Mouse (Mus musculus) cortical plate, adult 2 months (tissue): ENCODE data around the gene Zfp644. TPM values are rescaled to one million over a fixed set of nuclear protein-coding genes. Genes with fewer than 3 reads are reported as not detected.

Experiments
- H3K27ac ChIP-seq: fragments of 200-500 bp; 2 replicates; pipeline ENCODE4 v1.5.1; 2012; ENCODE audit warnings: low read length, control low read depth, inconsistent platforms; ENCODE audit not compliant: insufficient read depth
- H3K4me1 ChIP-seq: fragments of 200-500 bp; 2 replicates; pipeline ENCODE4 v1.6.1; 2011; ENCODE audit warnings: low read length; ENCODE audit not compliant: control insufficient read depth, insufficient read depth
- H3K4me3 ChIP-seq: fragments of 200-500 bp; 2 replicates; pipeline ENCODE4 v1.5.1; 2011; ENCODE audit warnings: mild to moderate bottlenecking, low read length, control low read depth; ENCODE audit not compliant: insufficient read depth
- CTCF ChIP-seq: fragments of 200-500 bp; IDR thresholded peaks from 2 replicates; pipeline ENCODE4 v1.5.1; 2011; ENCODE audit warnings: mild to moderate bottlenecking, control low read depth, low read length; ENCODE audit not compliant: insufficient read depth; ENCODE audit errors: extremely low read depth
- POLR2A ChIP-seq: fragments of 200-500 bp; IDR thresholded peaks from 2 replicates; pipeline ENCODE4 v1.6.1; 2011; ENCODE audit warnings: mild to moderate bottlenecking, low read length, control low read depth; ENCODE audit not compliant: insufficient read depth; ENCODE audit errors: extremely low read depth
- polyA plus RNA-seq: library from polyadenylated mRNA; depleted of rRNA; stranded (reverse); fragments of >200 nt; gene quantifications from 2 replicates; pipeline ENCODE4 v1.2.3, GENCODE M21; 2012

Gene Zfp644
- polyA plus RNA-seq, 1 experiment = 41.2 TPM

DNA sequence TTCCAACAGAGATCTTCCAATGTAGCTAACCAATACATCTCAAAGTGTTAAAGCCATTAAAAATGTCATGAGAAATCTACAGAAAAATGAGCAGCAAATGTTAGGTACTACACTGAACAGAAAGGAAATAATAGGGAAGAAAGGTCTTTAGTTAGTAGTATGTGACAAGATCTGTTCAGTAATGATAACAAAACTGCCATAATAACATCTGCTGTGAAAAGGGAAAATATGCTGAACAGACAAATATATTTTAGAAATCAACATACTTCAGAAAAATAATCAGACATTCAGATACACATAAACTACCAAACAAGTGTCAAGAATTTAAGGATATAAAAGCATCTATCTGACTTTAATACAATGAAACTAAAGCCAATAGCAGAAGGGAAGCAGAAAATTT, 24.5 kb downstream of the Zfp644 start:
- Histone ChIP-seq H3K4me1 (no peaks in the 10 kb centered on the region; the same call in 1 of the 2 replicates), H3K4me3 (no peak overlapping the region), H3K27ac (no peak overlapping the region)
- TF ChIP-seq POLR2A (no peak), CTCF (no peak)

- H3K4me3 ChIP-seq = no peak overlapping the region
- TF ChIP-seq CTCF = no peak
- H3K4me1 ChIP-seq = no peaks in the 10 kb centered on the region; the same call in 1 of the 2 replicates
- H3K27ac ChIP-seq = no peak overlapping the region
These were observed 25.2 kb downstream of the Zfp644 start for GRCm38 (mm10) chr5:106671893-106672292.

- H3K27ac ChIP-seq = no peak overlapping the region
- H3K4me1 ChIP-seq = peaks cover 1% of the 10 kb centered on the region; the same call in 1 of the 2 replicates
- TF ChIP-seq POLR2A = no peak
- no peak for TF ChIP-seq CTCF
- no peak overlapping the region for H3K4me3 ChIP-seq
These were observed 32.2 kb downstream of the Zfp644 start for GRCm38 (mm10) chr5:106664910-106665309.

DNA sequence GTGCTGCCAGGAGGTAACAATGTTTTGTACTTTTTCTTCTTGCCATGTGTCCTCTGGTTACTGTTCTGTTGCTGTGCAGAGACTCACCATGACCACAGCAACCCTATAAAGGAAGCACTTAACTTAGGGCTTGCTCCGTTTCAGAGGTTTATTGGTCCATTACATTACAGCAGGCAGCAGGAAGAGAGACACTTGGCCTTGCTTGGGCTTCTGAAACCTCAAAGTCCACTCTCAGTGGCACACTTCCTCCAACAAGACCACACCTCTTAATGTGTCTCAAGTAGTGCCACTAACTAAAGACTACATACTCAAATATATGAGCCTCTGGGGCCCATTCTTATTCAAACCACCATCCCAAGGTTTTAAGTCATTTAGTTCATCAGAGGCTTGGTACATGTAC, 36.2 kb downstream of the Zfp644 start:
- TF ChIP-seq POLR2A (no peak), CTCF (no peak)
- Histone ChIP-seq H3K27ac (no peak overlapping the region), H3K4me1 (peaks cover 1% of the 10 kb centered on the region; the same call in 1 of the 2 replicates), H3K4me3 (no peak overlapping the region)

GRCm38 (mm10) chr5:106652790-106653328, 44.2 kb downstream of the Zfp644 start:
- TF ChIP-seq CTCF (no peak), POLR2A (no peak)
- no peaks in the 10 kb centered on the region; the same call in 1 of the 2 replicates for H3K4me1 ChIP-seq
- no peak overlapping the region for H3K27ac ChIP-seq
- no peak overlapping the region for H3K4me3 ChIP-seq

DNA sequence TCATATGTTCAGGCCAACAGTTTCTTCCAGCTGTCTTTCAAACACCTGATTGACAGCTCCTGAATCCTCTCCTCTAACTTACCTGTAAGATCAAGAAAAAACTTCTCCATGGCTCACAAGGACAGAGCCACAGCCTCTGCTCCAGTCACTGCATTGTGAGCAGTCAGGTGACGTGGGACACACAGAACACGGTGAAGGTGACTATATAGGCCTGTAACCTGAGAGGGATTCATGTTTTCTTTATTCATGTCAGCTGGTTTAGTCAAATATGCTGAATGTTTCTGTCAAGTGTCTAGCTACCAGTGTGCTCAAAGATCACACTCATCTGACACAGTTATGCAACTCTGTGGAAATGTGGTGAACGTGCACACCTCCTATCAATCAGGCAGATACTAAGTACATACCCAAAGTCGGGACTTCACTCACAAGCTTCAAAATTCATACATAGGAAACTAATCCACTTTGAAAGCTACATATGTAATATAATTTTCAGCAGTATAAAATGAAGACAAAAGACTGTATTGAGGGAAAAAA, 44.8 kb downstream of the Zfp644 start:
- H3K27ac ChIP-seq = no peak overlapping the region
- H3K4me1 ChIP-seq = no peaks in the 10 kb centered on the region; the same call in 1 of the 2 replicates
- no peak for TF ChIP-seq CTCF
- no peak for TF ChIP-seq POLR2A
- no peak overlapping the region for H3K4me3 ChIP-seq

DNA sequence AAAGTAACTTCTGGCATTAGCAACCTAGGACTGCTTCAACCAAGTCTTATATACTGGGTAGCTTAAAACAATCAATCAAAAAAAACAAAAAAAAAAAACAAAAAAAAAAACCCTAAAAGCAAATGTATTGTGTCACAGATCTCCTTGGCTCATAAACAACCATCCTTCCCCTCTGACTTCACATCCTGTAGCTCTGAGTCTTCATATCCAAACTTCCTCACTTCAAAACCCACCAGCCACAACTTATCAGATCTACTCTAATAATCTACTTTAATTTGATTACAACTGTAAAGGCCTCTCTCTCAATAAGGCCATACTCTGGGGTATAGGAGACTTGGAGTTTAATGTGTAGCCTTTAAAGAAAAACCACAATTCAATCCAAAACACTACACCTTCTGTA, 47.1 kb downstream of the Zfp644 start:
- H3K4me1 ChIP-seq = no peaks in the 10 kb centered on the region; the same call in 1 of the 2 replicates
- no peak overlapping the region for H3K4me3 ChIP-seq
- no peak for TF ChIP-seq CTCF
- no peak for TF ChIP-seq POLR2A
- no peak overlapping the region for H3K27ac ChIP-seq

- no peak for TF ChIP-seq POLR2A
- no peak for TF ChIP-seq CTCF
- H3K27ac ChIP-seq = no peak overlapping the region
- no peak overlapping the region for H3K4me3 ChIP-seq
These were observed 47.6 kb downstream of the Zfp644 start for GRCm38 (mm10) chr5:106649441-106649840.

DNA sequence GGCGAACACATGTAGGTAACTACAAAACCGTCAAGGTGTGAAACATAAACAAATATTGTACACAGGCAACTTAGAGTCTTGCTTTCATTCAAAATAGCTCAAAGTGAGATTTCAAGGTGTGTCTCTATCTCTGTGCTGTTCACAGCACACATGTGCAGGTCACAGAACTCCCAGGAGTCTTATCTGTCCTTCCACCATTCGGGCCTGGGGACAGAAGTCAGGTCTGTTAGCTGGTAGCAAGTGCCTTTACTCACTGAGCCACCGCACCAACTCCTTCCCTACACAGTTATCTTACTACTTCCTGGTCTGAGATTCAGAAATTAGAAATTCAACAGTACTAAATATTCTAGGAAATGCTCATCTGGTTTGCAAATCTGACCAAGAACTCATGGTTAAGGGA, 53.7 kb downstream of the Zfp644 start:
- Histone ChIP-seq H3K27ac (no peak overlapping the region), H3K4me3 (no peak overlapping the region), H3K4me1 (peaks cover 2% of the 10 kb centered on the region)
- no peak for TF ChIP-seq CTCF
- no peak for TF ChIP-seq POLR2A

More at GRCm38 (mm10) chr5:106649441-106649840, 47.6 kb downstream of the Zfp644 start:
- H3K4me1 ChIP-seq = no peaks in the 10 kb centered on the region; the same call in 1 of the 2 replicates

GRCm38 (mm10) chr5:106641876-106642275, 55.2 kb downstream of the Zfp644 start:
- peaks cover 2% of the 10 kb centered on the region; the same call in 1 of the 2 replicates for H3K4me1 ChIP-seq
- TF ChIP-seq POLR2A (no peak), CTCF (no peak)
- H3K27ac ChIP-seq = no peak overlapping the region
- no peak overlapping the region for H3K4me3 ChIP-seq
